Mouse (Mus musculus) hindbrain, embryonic 16.5 days (tissue): ENCODE results near the gene Htr6. TPM values are rescaled to one million over a fixed set of nuclear protein-coding genes. Genes with fewer than 3 reads are reported as not detected.

Experiments
- ATAC-seq: fragments of 200-750 bp; cut with Nextera tagmentation; 2 replicates; pipeline ENCODE4 v1.8.0; 2017; ENCODE audit warnings: moderate TSS enrichment, moderate library complexity
- H3K27ac ChIP-seq: fragments of 300-500 bp; sonication (generic); 2 replicates; pipeline ENCODE4 v1.5.1; 2014; ENCODE audit warnings: low read depth, mild to moderate bottlenecking, control low read depth, low read length, moderate library complexity
- H3K27me3 ChIP-seq: fragments of 300-500 bp; sonication (generic); replicated peaks from 2 replicates; pipeline ENCODE4 v1.6.1; 2014; ENCODE audit warnings: low read length; ENCODE audit not compliant: control insufficient read depth, insufficient read depth
- H3K36me3 ChIP-seq: fragments of 300-500 bp; sonication (generic); 2 replicates; pipeline ENCODE4 v1.6.1; 2014; ENCODE audit warnings: mild to moderate bottlenecking, low read length, moderate library complexity, mixed read lengths; ENCODE audit not compliant: control insufficient read depth, insufficient read depth
- H3K4me1 ChIP-seq: fragments of 300-500 bp; sonication (generic); 2 replicates; pipeline ENCODE4 v1.6.1; 2014; ENCODE audit warnings: low read depth, low read length; ENCODE audit not compliant: control insufficient read depth, insufficient read depth
- H3K4me2 ChIP-seq: fragments of 300-500 bp; sonication (generic); 2 replicates; pipeline ENCODE4 v1.6.1; 2014; ENCODE audit warnings: mild to moderate bottlenecking, low read length, control low read depth, moderate library complexity
- H3K4me3 ChIP-seq: fragments of 300-500 bp; sonication (generic); 2 replicates; pipeline ENCODE4 v1.5.1; 2014; ENCODE audit warnings: mild to moderate bottlenecking, low read length, control low read depth, moderate library complexity
- H3K9ac ChIP-seq: fragments of 300-500 bp; sonication (generic); 2 replicates; pipeline ENCODE4 v1.6.1; 2014; ENCODE audit warnings: low read depth, mild to moderate bottlenecking, control low read depth, low read length, moderate library complexity
- H3K9me3 ChIP-seq: fragments of 300-500 bp; sonication (generic); 2 replicates; pipeline ENCODE4 v1.6.1; 2014; ENCODE audit warnings: mild to moderate bottlenecking, low read length, moderate library complexity; ENCODE audit not compliant: control insufficient read depth
- WGBS: fragments of 180-500 bp; shearing (Covaris S2); extraction: QIAGEN DNeasy Blood & Tissue Kit; methylation state at CpG from one replicate; pipeline ENCODE4 v1.1.7; 2014; 5-methylcytosine and 5-hydroxymethylcytosine counted together
- polyA plus RNA-seq: library from polyadenylated mRNA; unstranded; fragments of >200 nt; fragmentation: Nextera tagmentation; extraction: Ambion mirVana; gene quantifications from 2 replicates; pipeline ENCODE4 v1.2.1, GENCODE M21; 2015

The Htr6 gene
- polyA plus RNA-seq, 1 experiment from 2014 or later, result 0.66 TPM

GRCm38 (mm10) chr4:139030675-139031074, 44.7 kb downstream of the Htr6 start:
- Histone ChIP-seq H3K4me1 (no peaks in the 10 kb centered on the region; the same call in 1 of the 2 replicates), H3K27me3 (no peaks in the 10 kb centered on the region), H3K36me3 (no peaks in the 10 kb centered on the region), H3K4me3 (no peak overlapping the region), H3K27ac (no peak overlapping the region), H3K4me2 (no peak overlapping the region), H3K9ac (no peak overlapping the region), H3K9me3 (no peaks in the 10 kb centered on the region)
- ATAC-seq, result no peak
- WGBS, result 79% methylated on average over 6 of the region's 6 CpGs

- Histone ChIP-seq H3K36me3 (no peaks in the 10 kb centered on the region), H3K9me3 (no peaks in the 10 kb centered on the region), H3K4me1 (peaks cover 7% of the 10 kb centered on the region; the same call in 1 of the 2 replicates), H3K27ac (peak overlapping the region; percentile 57), H3K9ac (no peak overlapping the region), H3K4me3 (no peak overlapping the region), H3K27me3 (no peaks in the 10 kb centered on the region), H3K4me2 (no peak overlapping the region)
- WGBS, result 5% methylated on average over 2 of the region's 2 CpGs
- peak; percentile 87 for ATAC-seq
Observed at GRCm38 (mm10) chr4:139024379-139024778, 51.0 kb downstream of the Htr6 start.

- Histone ChIP-seq H3K4me3 (no peak overlapping the region), H3K9ac (no peak overlapping the region), H3K4me1 (peaks cover 7% of the 10 kb centered on the region), H3K36me3 (no peaks in the 10 kb centered on the region), H3K27me3 (no peaks in the 10 kb centered on the region), H3K4me2 (no peak overlapping the region), H3K9me3 (no peaks in the 10 kb centered on the region), H3K27ac (no peak overlapping the region)
- 55% methylated on average over 3 of the region's 3 CpGs for WGBS
- no peak for ATAC-seq
Observed at GRCm38 (mm10) chr4:139020385-139020784, 55.0 kb downstream of the Htr6 start.

GRCm38 (mm10) chr4:139019413-139019812, 56.0 kb downstream of the Htr6 start:
- WGBS, result 61% methylated on average over 13 of the region's 13 CpGs
- ATAC-seq, result peak; percentile 28; the same call in 1 of the 2 replicates

GRCm38 (mm10) chr4:139018976-139019375, 56.4 kb downstream of the Htr6 start:
- H3K4me2 ChIP-seq, result no peak overlapping the region
- ATAC-seq, result no peak
- no peaks in the 10 kb centered on the region for H3K9me3 ChIP-seq
- H3K4me3 ChIP-seq, result no peak overlapping the region
- peaks cover 2% of the 10 kb centered on the region for H3K4me1 ChIP-seq
- 32% methylated on average over 4 of the region's 4 CpGs for WGBS
- H3K27ac ChIP-seq, result no peak overlapping the region
- no peaks in the 10 kb centered on the region for H3K36me3 ChIP-seq
- H3K9ac ChIP-seq, result no peak overlapping the region
- no peaks in the 10 kb centered on the region for H3K27me3 ChIP-seq

More at GRCm38 (mm10) chr4:139019413-139019812, 56.0 kb downstream of the Htr6 start:
- H3K27me3 ChIP-seq, result no peaks in the 10 kb centered on the region
- H3K4me1 ChIP-seq, result peaks cover 5% of the 10 kb centered on the region
- no peak overlapping the region for H3K27ac ChIP-seq
- no peak overlapping the region for H3K9ac ChIP-seq
- no peaks in the 10 kb centered on the region for H3K36me3 ChIP-seq
- no peak overlapping the region for H3K4me2 ChIP-seq
- no peaks in the 10 kb centered on the region for H3K9me3 ChIP-seq
- no peak overlapping the region for H3K4me3 ChIP-seq

- WGBS, result 91% methylated on average over 14 of the region's 14 CpGs
- H3K27ac ChIP-seq, result no peak overlapping the region
Observed at GRCm38 (mm10) chr4:139018388-139018787, 57.0 kb downstream of the Htr6 start.

GRCm38 (mm10) chr4:139014793-139015192, 60.6 kb downstream of the Htr6 start:
- no peak overlapping the region for H3K9ac ChIP-seq
- H3K4me2 ChIP-seq, result no peak overlapping the region
- WGBS, result 79% methylated on average over 6 of the region's 6 CpGs
- no peaks in the 10 kb centered on the region for H3K9me3 ChIP-seq
- no peaks in the 10 kb centered on the region; the same call in 1 of the 2 replicates for H3K4me1 ChIP-seq
- no peak for ATAC-seq
- H3K27ac ChIP-seq, result no peak overlapping the region
- H3K36me3 ChIP-seq, result no peaks in the 10 kb centered on the region
- no peak overlapping the region for H3K4me3 ChIP-seq
- H3K27me3 ChIP-seq, result no peaks in the 10 kb centered on the region

More at GRCm38 (mm10) chr4:139018388-139018787, 57.0 kb downstream of the Htr6 start:
- no peaks in the 10 kb centered on the region for H3K36me3 ChIP-seq
- no peak overlapping the region for H3K9ac ChIP-seq
- no peaks in the 10 kb centered on the region for H3K27me3 ChIP-seq
- peaks cover 2% of the 10 kb centered on the region for H3K4me1 ChIP-seq
- H3K4me3 ChIP-seq, result no peak overlapping the region
- H3K9me3 ChIP-seq, result no peaks in the 10 kb centered on the region
- ATAC-seq, result no peak
- no peak overlapping the region for H3K4me2 ChIP-seq

- no peak for ATAC-seq
- no peak overlapping the region for H3K27ac ChIP-seq
- no peak overlapping the region for H3K4me3 ChIP-seq
- H3K4me2 ChIP-seq, result no peak overlapping the region
- H3K9me3 ChIP-seq, result no peaks in the 10 kb centered on the region
- WGBS, result 94% methylated on average over 11 of the region's 11 CpGs
- no peak overlapping the region for H3K9ac ChIP-seq
- no peaks in the 10 kb centered on the region for H3K27me3 ChIP-seq
- H3K4me1 ChIP-seq, result no peaks in the 10 kb centered on the region
- H3K36me3 ChIP-seq, result no peaks in the 10 kb centered on the region
Observed at GRCm38 (mm10) chr4:139013281-139013680, 62.1 kb downstream of the Htr6 start.

- H3K36me3 ChIP-seq, result no peaks in the 10 kb centered on the region
- H3K4me2 ChIP-seq, result no peak overlapping the region
- no peak overlapping the region for H3K27ac ChIP-seq
- H3K27me3 ChIP-seq, result no peaks in the 10 kb centered on the region
- no peak overlapping the region for H3K9ac ChIP-seq
- H3K4me1 ChIP-seq, result no peaks in the 10 kb centered on the region
- H3K4me3 ChIP-seq, result no peak overlapping the region
- ATAC-seq, result no peak
- no peaks in the 10 kb centered on the region for H3K9me3 ChIP-seq
- 93% methylated on average over 13 of the region's 13 CpGs for WGBS
Observed at GRCm38 (mm10) chr4:139011201-139011702, 64.1 kb downstream of the Htr6 start.
